Mouse (Mus musculus) neural tube, embryonic 15.5 days (tissue): ENCODE measurements around the gene Adamts12. TPM values are rescaled to one million over a fixed set of nuclear protein-coding genes. Genes with fewer than 3 reads are reported as not detected.

Experiments
- ATAC-seq: fragments of 200-750 bp; cut with Nextera tagmentation; 2 replicates; pipeline ENCODE4 v1.8.0; 2017; ENCODE audit warnings: mild to moderate bottlenecking, moderate TSS enrichment, moderate library complexity; ENCODE audit not compliant: low FRiP score
- H3K27ac ChIP-seq: fragments of 300-500 bp; sonication (generic); replicated peaks from 2 replicates; pipeline ENCODE4 v1.5.1; 2015; ENCODE audit warnings: mild to moderate bottlenecking, inconsistent platforms
- H3K27me3 ChIP-seq: fragments of 300-500 bp; sonication (generic); replicated peaks from 2 replicates; pipeline ENCODE4 v1.6.1; 2015; ENCODE audit warnings: inconsistent platforms
- H3K36me3 ChIP-seq: fragments of 300-500 bp; sonication (generic); 2 replicates; pipeline ENCODE4 v1.6.1; 2015; ENCODE audit warnings: inconsistent platforms
- H3K4me1 ChIP-seq: fragments of 300-500 bp; sonication (generic); 2 replicates; pipeline ENCODE4 v1.6.1; 2015; ENCODE audit warnings: inconsistent platforms
- H3K4me2 ChIP-seq: fragments of 300-500 bp; sonication (generic); 2 replicates; pipeline ENCODE4 v1.6.1; 2015; ENCODE audit warnings: inconsistent platforms, mild to moderate bottlenecking, moderate library complexity
- H3K4me3 ChIP-seq: fragments of 300-500 bp; sonication (generic); replicated peaks from 2 replicates; pipeline ENCODE4 v1.5.1; 2015; ENCODE audit warnings: mild to moderate bottlenecking, inconsistent platforms
- H3K9ac ChIP-seq: fragments of 300-500 bp; sonication (generic); replicated peaks from 2 replicates; pipeline ENCODE4 v1.6.1; 2015; ENCODE audit warnings: mild to moderate bottlenecking, inconsistent platforms
- H3K9me3 ChIP-seq: fragments of 300-500 bp; sonication (generic); replicated peaks from 2 replicates; pipeline ENCODE4 v1.6.1; 2016; ENCODE audit warnings: inconsistent platforms
- WGBS: fragments of 180-500 bp; shearing (Covaris S2); methylation state at CpG from one replicate; pipeline ENCODE4 v1.1.7; 2015; ENCODE audit warnings: mixed read lengths; 5-methylcytosine and 5-hydroxymethylcytosine counted together
- polyA plus RNA-seq: library from polyadenylated mRNA; unstranded; fragments of >200 nt; fragmentation: Nextera tagmentation; extraction: Ambion mirVana; gene quantifications from 2 replicates; pipeline ENCODE4 v1.2.1, GENCODE M21; 2015

The Adamts12 gene
- polyA plus RNA-seq, 1 experiment from 2014 or later = 1.5 TPM

GRCm38 (mm10) chr15:11383796-11384195 lies 319.2 kb downstream of the Adamts12 start:
- H3K4me1 ChIP-seq = 0 out of 2 replicates have a peak, but pooled peaks cover 4% of the 10 kb centered on the region
- no peak overlapping the region for H3K27ac ChIP-seq
- no peak overlapping the region for H3K4me2 ChIP-seq
- no peaks in the 10 kb centered on the region for H3K9me3 ChIP-seq
- H3K27me3 ChIP-seq = no peaks in the 10 kb centered on the region
- H3K36me3 ChIP-seq = peaks cover 56% of the 10 kb centered on the region
- H3K9ac ChIP-seq = no peak overlapping the region
- 97% methylated on average over 21 of the region's 21 CpGs for WGBS
- no peak overlapping the region for H3K4me3 ChIP-seq
- ATAC-seq = no peak

GRCm38 (mm10) chr15:11392903-11393302 lies 328.3 kb downstream of the Adamts12 start:
- no peak for ATAC-seq
- Histone ChIP-seq H3K36me3 (peaks cover 77% of the 10 kb centered on the region), H3K4me3 (no peak overlapping the region), H3K9ac (no peak overlapping the region), H3K4me2 (no peak overlapping the region), H3K4me1 (peaks cover 11% of the 10 kb centered on the region), H3K27ac (no peak overlapping the region), H3K9me3 (no peaks in the 10 kb centered on the region), H3K27me3 (no peaks in the 10 kb centered on the region)
- WGBS = 95% methylated on average over 16 of the region's 16 CpGs

DNA sequence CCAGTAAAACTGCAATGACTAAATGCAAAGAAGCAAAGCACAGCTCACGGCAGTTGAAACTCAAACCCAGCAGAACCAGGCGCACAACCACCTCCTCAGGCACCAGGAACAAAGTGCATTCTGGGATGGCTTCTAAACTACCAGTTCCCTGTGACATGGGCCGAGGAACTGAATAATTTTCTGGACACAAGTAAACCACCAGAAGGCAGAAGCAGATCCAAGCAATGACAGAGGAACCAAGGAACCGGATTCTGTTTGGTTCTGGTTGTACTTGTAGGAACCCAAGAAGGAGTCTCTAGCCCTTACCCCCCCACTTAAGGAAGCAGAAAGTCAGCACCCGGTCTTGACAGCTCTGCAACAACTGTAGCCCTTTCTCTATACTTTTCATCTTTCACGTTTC lies 331.8 kb downstream of the Adamts12 start:
- Histone ChIP-seq H3K4me2 (no peak overlapping the region), H3K4me1 (peaks cover 26% of the 10 kb centered on the region), H3K4me3 (no peak overlapping the region), H3K36me3 (peaks cover 45% of the 10 kb centered on the region), H3K9me3 (no peaks in the 10 kb centered on the region), H3K27ac (no peak overlapping the region), H3K9ac (no peak overlapping the region), H3K27me3 (no peaks in the 10 kb centered on the region)
- ATAC-seq = no peak
- WGBS = 87% methylated on average over 6 of the region's 6 CpGs

Other genes starting within 250 kb of the Adamts12 start
- gene C1qtnf3, start 112.5 kb upstream of the Adamts12 start, polyA plus RNA-seq = 21.2 and 23.1 TPM in 2 replicates
- 12.4 and 13.9 TPM in 2 replicates for gene Amacr, start 83.0 kb upstream of the Adamts12 start, polyA plus RNA-seq
- not detected in 2 replicates for gene Slc45a2, start 64.1 kb upstream of the Adamts12 start, polyA plus RNA-seq
- 1.9 and 3.2 TPM in 2 replicates for gene Rxfp3, start 26.8 kb upstream of the Adamts12 start, polyA plus RNA-seq